Mouse (Mus musculus): ENCODE measurements around the gene Txlna. TPM values are rescaled to one million over a fixed set of nuclear protein-coding genes. Genes with fewer than 3 reads are reported as not detected.
A peak's percentile ranks its signal among the peaks of the same experiment; 100 is the strongest.

The Txlna gene
- polyA plus RNA-seq, 1 experiment, result 40.0 TPM

- peaks cover 2% of the 10 kb centered on the region; the same call in 1 of the 2 replicates for H3K4me1 ChIP-seq (ENCODE audit: control insufficient read depth, insufficient read depth, low read length)
- no peaks in the 10 kb centered on the region for H3K27me3 ChIP-seq (ENCODE audit: control insufficient read depth, insufficient read depth, low read length)
- peak; percentile 44 to 46 for DNase-seq
- peak overlapping the region; percentile 77 for H3K4me3 ChIP-seq (replicated peaks; ENCODE audit: insufficient read depth, low read depth, low read length)
- H3K27ac ChIP-seq (ENCODE audit: insufficient read depth, low read length), result peak overlapping the region; percentile 49; the same call in 1 of the 2 replicates
- 5% methylated on average over 12 of the region's 12 CpGs for WGBS
- TF ChIP-seq CTCF (IDR thresholded peaks at IDR 0.05; ENCODE audit: borderline replicate concordance, insufficient read depth, low read depth, low read length) (peak; percentile 62), POLR2A (IDR thresholded peaks at IDR 0.05; ENCODE audit: borderline replicate concordance, insufficient read depth, low read length) (no peak)
Measured at GRCm38 (mm10) chr4:129671491-129672082, 30.7 kb upstream of the Txlna start.

DNA sequence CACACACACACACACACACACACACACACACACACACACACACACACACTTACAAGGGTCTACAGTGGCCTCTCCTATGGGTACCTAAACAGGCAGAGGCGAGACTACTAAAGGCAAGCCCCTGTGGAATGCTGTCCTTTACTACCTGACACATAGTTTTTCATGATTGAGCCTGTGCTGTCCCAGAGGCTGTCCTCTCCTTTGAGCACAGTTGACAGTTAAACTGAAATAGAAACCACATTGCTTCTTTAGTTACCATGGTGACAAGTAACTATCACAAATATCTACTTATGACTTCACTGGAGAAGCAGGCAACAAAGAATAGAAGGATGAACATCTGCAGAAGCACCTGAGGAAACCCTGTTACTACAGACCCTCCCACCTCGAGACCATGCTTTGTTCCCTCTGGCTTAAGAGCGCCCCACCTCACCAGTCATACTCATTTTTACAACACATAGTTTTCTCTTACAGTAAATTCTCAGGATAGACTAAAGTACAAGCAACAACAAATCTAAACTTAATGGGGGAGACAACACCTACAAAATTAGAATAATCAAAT, 21.5 kb upstream of the Txlna start:
- no peak for TF ChIP-seq POLR2A (IDR thresholded peaks at IDR 0.05; ENCODE audit: borderline replicate concordance, insufficient read depth, low read length)
- TF ChIP-seq CTCF (IDR thresholded peaks at IDR 0.05; ENCODE audit: borderline replicate concordance, insufficient read depth, low read depth, low read length), result no peak
- Histone ChIP-seq H3K4me1 (ENCODE audit: control insufficient read depth, insufficient read depth, low read length) (peaks cover 7% of the 10 kb centered on the region; the same call in 1 of the 2 replicates), H3K27me3 (ENCODE audit: control insufficient read depth, insufficient read depth, low read length) (no peaks in the 10 kb centered on the region), H3K27ac (ENCODE audit: insufficient read depth, low read length) (no peak overlapping the region), H3K4me3 (replicated peaks; ENCODE audit: insufficient read depth, low read depth, low read length) (no peak overlapping the region)
- no peak for DNase-seq
- 88% methylated on average over 3 of the region's 3 CpGs for WGBS

- Histone ChIP-seq H3K27me3 (ENCODE audit: control insufficient read depth, insufficient read depth, low read length) (no peaks in the 10 kb centered on the region), H3K4me1 (ENCODE audit: control insufficient read depth, insufficient read depth, low read length) (peaks cover 7% of the 10 kb centered on the region; the same call in 1 of the 2 replicates), H3K27ac (ENCODE audit: insufficient read depth, low read length) (no peak overlapping the region), H3K4me3 (replicated peaks; ENCODE audit: insufficient read depth, low read depth, low read length) (no peak overlapping the region)
- no peak for TF ChIP-seq CTCF (IDR thresholded peaks at IDR 0.05; ENCODE audit: borderline replicate concordance, insufficient read depth, low read depth, low read length)
- TF ChIP-seq POLR2A (IDR thresholded peaks at IDR 0.05; ENCODE audit: borderline replicate concordance, insufficient read depth, low read length), result no peak
- no peak for DNase-seq
- 70% methylated on average over 3 of the region's 3 CpGs for WGBS
Measured at GRCm38 (mm10) chr4:129661584-129661983, 20.7 kb upstream of the Txlna start.

DNA sequence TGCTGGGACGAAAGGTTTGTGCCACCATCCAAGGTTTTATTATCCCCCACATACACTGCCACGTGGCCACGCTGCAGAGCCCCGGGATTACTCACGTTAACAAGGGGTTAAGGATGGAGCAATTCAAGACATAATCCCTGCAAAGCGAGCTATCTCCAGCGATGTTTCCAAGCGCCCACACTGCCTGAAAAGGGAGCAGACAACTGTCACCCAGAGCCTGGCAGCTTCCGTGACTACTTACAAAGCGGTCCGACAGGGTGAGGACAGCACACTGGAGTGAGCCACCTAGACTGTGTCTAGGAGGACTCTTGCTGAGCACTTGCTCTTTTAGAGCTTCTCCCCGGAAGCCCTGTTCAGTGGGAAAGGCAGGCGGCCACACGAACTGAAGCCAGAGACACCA, 13.9 kb upstream of the Txlna start:
- 0 out of 2 replicates have a peak, but pooled peaks cover 1% of the 10 kb centered on the region for H3K4me1 ChIP-seq (ENCODE audit: control insufficient read depth, insufficient read depth, low read length)
- no peaks in the 10 kb centered on the region for H3K27me3 ChIP-seq (ENCODE audit: control insufficient read depth, insufficient read depth, low read length)
- no peak overlapping the region for H3K4me3 ChIP-seq (replicated peaks; ENCODE audit: insufficient read depth, low read depth, low read length)
- 89% methylated on average over 14 of the region's 14 CpGs for WGBS
- H3K27ac ChIP-seq (ENCODE audit: insufficient read depth, low read length), result no peak overlapping the region
- no peak for DNase-seq
- TF ChIP-seq CTCF (IDR thresholded peaks at IDR 0.05; ENCODE audit: borderline replicate concordance, insufficient read depth, low read depth, low read length), result no peak
- no peak for TF ChIP-seq POLR2A (IDR thresholded peaks at IDR 0.05; ENCODE audit: borderline replicate concordance, insufficient read depth, low read length)

GRCm38 (mm10) chr4:129650359-129650758, 9.5 kb upstream of the Txlna start:
- H3K4me3 ChIP-seq (replicated peaks; ENCODE audit: insufficient read depth, low read depth, low read length), result no peak overlapping the region
- WGBS, result 93% methylated on average over 8 of the region's 8 CpGs
- TF ChIP-seq POLR2A (IDR thresholded peaks at IDR 0.05; ENCODE audit: borderline replicate concordance, insufficient read depth, low read length) (no peak), CTCF (IDR thresholded peaks at IDR 0.05; ENCODE audit: borderline replicate concordance, insufficient read depth, low read depth, low read length) (no peak)
- DNase-seq, result no peak
- H3K27me3 ChIP-seq (ENCODE audit: control insufficient read depth, insufficient read depth, low read length), result no peaks in the 10 kb centered on the region
- no peaks in the 10 kb centered on the region for H3K4me1 ChIP-seq (ENCODE audit: control insufficient read depth, insufficient read depth, low read length)
- H3K27ac ChIP-seq (ENCODE audit: insufficient read depth, low read length), result no peak overlapping the region

- H3K27ac ChIP-seq (ENCODE audit: insufficient read depth, low read length), result no peak overlapping the region
- no peak overlapping the region for H3K4me3 ChIP-seq (replicated peaks; ENCODE audit: insufficient read depth, low read depth, low read length)
- WGBS, result 43% methylated on average over 1 of the region's 1 CpGs
- TF ChIP-seq CTCF (IDR thresholded peaks at IDR 0.05; ENCODE audit: borderline replicate concordance, insufficient read depth, low read depth, low read length) (no peak), POLR2A (IDR thresholded peaks at IDR 0.05; ENCODE audit: borderline replicate concordance, insufficient read depth, low read length) (no peak)
- no peaks in the 10 kb centered on the region for H3K27me3 ChIP-seq (ENCODE audit: control insufficient read depth, insufficient read depth, low read length)
- H3K4me1 ChIP-seq (ENCODE audit: control insufficient read depth, insufficient read depth, low read length), result no peaks in the 10 kb centered on the region
- DNase-seq, result no peak
Measured at GRCm38 (mm10) chr4:129648656-129649055, 7.8 kb upstream of the Txlna start.

- H3K4me3 ChIP-seq (replicated peaks; ENCODE audit: insufficient read depth, low read depth, low read length), result no peak overlapping the region
- no peaks in the 10 kb centered on the region for H3K4me1 ChIP-seq (ENCODE audit: control insufficient read depth, insufficient read depth, low read length)
- no peaks in the 10 kb centered on the region for H3K27me3 ChIP-seq (ENCODE audit: control insufficient read depth, insufficient read depth, low read length)
- no peak overlapping the region for H3K27ac ChIP-seq (ENCODE audit: insufficient read depth, low read length)
- WGBS, result 94% methylated on average over 6 of the region's 6 CpGs
- no peak for DNase-seq
- no peak for TF ChIP-seq POLR2A (IDR thresholded peaks at IDR 0.05; ENCODE audit: borderline replicate concordance, insufficient read depth, low read length)
- TF ChIP-seq CTCF (IDR thresholded peaks at IDR 0.05; ENCODE audit: borderline replicate concordance, insufficient read depth, low read depth, low read length), result no peak
Measured at GRCm38 (mm10) chr4:129645204-129645603, 4.3 kb upstream of the Txlna start.

- Histone ChIP-seq H3K27me3 (ENCODE audit: control insufficient read depth, insufficient read depth, low read length) (no peaks in the 10 kb centered on the region), H3K4me1 (ENCODE audit: control insufficient read depth, insufficient read depth, low read length) (peaks cover 12% of the 10 kb centered on the region), H3K27ac (ENCODE audit: insufficient read depth, low read length) (no peak overlapping the region; the same call in 1 of the 2 replicates), H3K4me3 (replicated peaks; ENCODE audit: insufficient read depth, low read depth, low read length) (no peak overlapping the region)
- 26% methylated on average over 5 of the region's 5 CpGs for WGBS
- peak; percentile 17 to 41 for DNase-seq
- no peak for TF ChIP-seq CTCF (IDR thresholded peaks at IDR 0.05; ENCODE audit: borderline replicate concordance, insufficient read depth, low read depth, low read length)
- no peak for TF ChIP-seq POLR2A (IDR thresholded peaks at IDR 0.05; ENCODE audit: borderline replicate concordance, insufficient read depth, low read length)
Measured at GRCm38 (mm10) chr4:129641756-129642155, 891 bp upstream of the Txlna start.
